Mouse (Mus musculus) C2C12 (cell line): Measurements from ENCODE around the gene Map3k7cl. TPM values are rescaled to one million over a fixed set of nuclear protein-coding genes. Genes with fewer than 3 reads are reported as not detected.

Experiments
- H3K27me3 ChIP-seq: one replicate; pipeline ENCODE4 v1.6.1; 2011; ENCODE audit not compliant: control insufficient read depth, insufficient read depth, insufficient read length
- H3K36me3 ChIP-seq: one replicate; pipeline ENCODE4 v1.6.1; 2011; ENCODE audit not compliant: control insufficient read depth, insufficient read depth
- H3K4me3 ChIP-seq: one replicate; pipeline ENCODE4 v1.5.1; 2011; ENCODE audit warnings: mild to moderate bottlenecking, control low read depth; ENCODE audit not compliant: poor library complexity, insufficient read depth, severe bottlenecking
- H3K79me2 ChIP-seq: one replicate; pipeline ENCODE4 v1.6.1; 2011; ENCODE audit not compliant: control insufficient read depth, insufficient read depth
- H3K79me3 ChIP-seq: one replicate; pipeline ENCODE4 v1.6.1; 2011; ENCODE audit warnings: low read depth, control low read depth
- H3ac ChIP-seq: one replicate; pipeline ENCODE3; 2011; ENCODE audit warnings: low read depth; ENCODE audit not compliant: control insufficient read depth, insufficient read length
- CEBPB ChIP-seq: IDR thresholded peaks from one replicate; pipeline ENCODE4 v1.6.1; 2011; ENCODE audit warnings: low read depth, mild to moderate bottlenecking, control low read depth, moderate library complexity
- CTCF ChIP-seq: IDR thresholded peaks from one replicate; pipeline ENCODE4 v1.5.1; 2011; ENCODE audit not compliant: control insufficient read depth, insufficient read depth, insufficient read length
- FOSL1 ChIP-seq: IDR thresholded peaks from one replicate; pipeline ENCODE4 v1.8.0; 2011; ENCODE audit warnings: mild to moderate bottlenecking, low read length; ENCODE audit not compliant: poor library complexity, insufficient read depth, severe bottlenecking
- MAX ChIP-seq: IDR thresholded peaks from one replicate; pipeline ENCODE4 v1.6.1; 2011; ENCODE audit warnings: mild to moderate bottlenecking, control low read depth
- MYOD1 ChIP-seq: IDR thresholded peaks from one replicate; pipeline ENCODE4 v1.6.1; 2011; ENCODE audit warnings: low read depth; ENCODE audit not compliant: control insufficient read depth, insufficient read length
- MYOG ChIP-seq: IDR thresholded peaks from one replicate; pipeline ENCODE4 v1.6.1; 2011; ENCODE audit not compliant: control insufficient read depth, insufficient read length; ENCODE audit errors: extremely low read depth
- USF1 ChIP-seq: IDR thresholded peaks from one replicate; pipeline ENCODE4 v1.6.1; 2011; ENCODE audit warnings: low read depth, mild to moderate bottlenecking, control low read depth, moderate library complexity
- polyA plus RNA-seq: library from polyadenylated mRNA; unstranded; fragments of >200 nt; fragmentation: generic; extraction: Trizol; gene quantifications from one replicate; pipeline ENCODE4 v1.2.1, GENCODE M21; 2012; ENCODE audit warnings: missing spikeins

The Map3k7cl gene
- polyA plus RNA-seq, 1 experiment = 0.11 TPM

GRCm38 (mm10) chr16:87548348-87548747 is 4.8 kb upstream of the Map3k7cl start:
- Histone ChIP-seq H3K36me3 (no peaks in the 10 kb centered on the region), H3K79me3 (no peaks in the 10 kb centered on the region), H3K79me2 (no peaks in the 10 kb centered on the region), H3K4me3 (no peak overlapping the region), H3ac (no peak overlapping the region), H3K27me3 (no peaks in the 10 kb centered on the region)
- TF ChIP-seq MAX (no peak), CEBPB (no peak), MYOD1 (no peak), MYOG (no peak), FOSL1 (no peak), USF1 (no peak), CTCF (no peak)

DNA sequence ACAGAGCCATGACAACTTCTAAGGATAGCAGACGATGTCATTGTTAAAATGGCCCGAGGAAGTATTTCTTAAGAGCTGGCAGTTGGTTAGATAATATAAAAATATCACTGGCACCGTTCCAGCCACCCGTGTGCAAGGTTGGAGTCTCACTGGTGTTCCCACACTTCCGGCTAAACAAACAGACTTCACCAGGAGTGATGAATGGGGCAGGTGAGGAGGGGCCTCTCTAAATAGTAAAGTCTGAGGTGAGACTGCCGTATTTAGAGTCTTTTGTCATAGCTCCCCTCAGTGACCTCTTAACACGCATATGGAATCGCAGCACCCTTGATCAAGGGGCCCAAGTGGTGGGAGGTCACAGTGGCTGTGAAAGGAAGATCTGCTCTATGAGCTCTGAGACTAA is 3.2 kb downstream of the Map3k7cl start:
- Histone ChIP-seq H3K79me3 (no peaks in the 10 kb centered on the region), H3ac (no peak overlapping the region), H3K4me3 (no peak overlapping the region), H3K36me3 (no peaks in the 10 kb centered on the region), H3K79me2 (no peaks in the 10 kb centered on the region), H3K27me3 (no peaks in the 10 kb centered on the region)
- TF ChIP-seq MAX (no peak), CTCF (no peak), FOSL1 (no peak)

DNA sequence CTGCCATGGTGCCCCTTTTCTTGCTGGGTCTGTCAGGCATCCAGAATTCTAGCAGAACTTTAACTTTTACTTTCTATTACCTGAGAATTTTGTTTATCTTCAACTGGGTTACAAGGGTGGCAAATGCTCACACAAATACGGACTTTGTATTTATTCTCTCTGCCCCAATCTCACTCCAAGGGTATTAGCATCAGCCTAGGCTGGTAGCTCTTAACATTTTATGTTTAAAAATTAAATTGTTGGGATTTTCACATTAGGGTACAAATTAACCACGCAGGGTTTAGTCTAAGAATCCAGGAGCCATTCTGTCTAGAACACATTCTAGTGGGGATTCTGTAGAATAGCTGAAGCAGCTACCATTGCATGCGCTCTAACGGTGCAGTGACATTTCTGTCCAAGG is 8.4 kb downstream of the Map3k7cl start:
- Histone ChIP-seq H3K4me3 (no peak overlapping the region), H3K27me3 (no peaks in the 10 kb centered on the region), H3ac (no peak overlapping the region), H3K79me2 (no peaks in the 10 kb centered on the region), H3K79me3 (no peaks in the 10 kb centered on the region), H3K36me3 (no peaks in the 10 kb centered on the region)
- TF ChIP-seq MYOG (no peak), FOSL1 (no peak), MAX (no peak), USF1 (no peak), CTCF (no peak), CEBPB (no peak), MYOD1 (no peak)

GRCm38 (mm10) chr16:87563524-87563923 is 10.4 kb downstream of the Map3k7cl start:
- TF ChIP-seq CTCF (no peak), MYOG (no peak), MYOD1 (no peak), USF1 (no peak), FOSL1 (no peak), MAX (no peak), CEBPB (no peak)
- Histone ChIP-seq H3K79me2 (no peaks in the 10 kb centered on the region), H3K27me3 (no peaks in the 10 kb centered on the region), H3K79me3 (no peaks in the 10 kb centered on the region), H3ac (no peak overlapping the region), H3K36me3 (no peaks in the 10 kb centered on the region), H3K4me3 (no peak overlapping the region)

- H3ac ChIP-seq = no peak overlapping the region
- H3K4me3 ChIP-seq = no peak overlapping the region
- H3K79me3 ChIP-seq = no peaks in the 10 kb centered on the region
- no peak for TF ChIP-seq FOSL1
- TF ChIP-seq CTCF = no peak
- no peak for TF ChIP-seq USF1
- TF ChIP-seq MYOG = no peak
- TF ChIP-seq CEBPB = no peak
- TF ChIP-seq MYOD1 = no peak
- no peak for TF ChIP-seq MAX
- no peaks in the 10 kb centered on the region for H3K27me3 ChIP-seq
- H3K36me3 ChIP-seq = no peaks in the 10 kb centered on the region
- no peaks in the 10 kb centered on the region for H3K79me2 ChIP-seq
Observed at GRCm38 (mm10) chr16:87564564-87564963, 11.4 kb downstream of the Map3k7cl start.

DNA sequence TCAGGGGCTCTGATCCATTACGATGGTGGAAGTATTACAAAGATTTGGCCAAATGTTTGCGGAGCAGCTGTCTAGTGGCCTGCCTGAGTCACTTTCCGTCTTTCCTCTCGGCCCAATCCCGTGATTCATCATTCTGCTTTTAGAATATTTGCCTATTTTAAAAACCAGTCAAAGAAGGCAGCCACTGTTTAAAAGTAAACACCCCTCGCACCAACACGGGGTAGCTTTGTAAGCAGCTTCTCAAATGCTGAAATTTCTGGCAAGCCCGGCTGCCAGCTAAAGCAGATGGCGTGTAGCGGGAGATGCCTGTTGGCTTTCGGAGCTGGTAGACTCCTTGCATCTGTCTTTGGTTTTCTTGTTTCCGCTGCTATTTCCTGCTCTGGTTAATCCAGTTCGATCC is 14.4 kb downstream of the Map3k7cl start:
- peak; percentile 21 for TF ChIP-seq FOSL1
- TF ChIP-seq MAX = no peak
- TF ChIP-seq MYOG = no peak
- peak; percentile 78 for TF ChIP-seq MYOD1
- Histone ChIP-seq H3K79me2 (no peaks in the 10 kb centered on the region), H3ac (no peak overlapping the region), H3K36me3 (no peaks in the 10 kb centered on the region), H3K79me3 (no peaks in the 10 kb centered on the region), H3K4me3 (no peak overlapping the region), H3K27me3 (no peaks in the 10 kb centered on the region)
